Mouse (Mus musculus): ENCODE measurements around the gene Pdcd1lg2. TPM values are rescaled to one million over a fixed set of nuclear protein-coding genes. Genes with fewer than 3 reads are reported as not detected.
A peak's percentile ranks its signal among the peaks of the same experiment; 100 is the strongest.

Gene Pdcd1lg2
- total and polyA plus RNA-seq, 2 experiments: 0.11 to 0.18 TPM

DNA sequence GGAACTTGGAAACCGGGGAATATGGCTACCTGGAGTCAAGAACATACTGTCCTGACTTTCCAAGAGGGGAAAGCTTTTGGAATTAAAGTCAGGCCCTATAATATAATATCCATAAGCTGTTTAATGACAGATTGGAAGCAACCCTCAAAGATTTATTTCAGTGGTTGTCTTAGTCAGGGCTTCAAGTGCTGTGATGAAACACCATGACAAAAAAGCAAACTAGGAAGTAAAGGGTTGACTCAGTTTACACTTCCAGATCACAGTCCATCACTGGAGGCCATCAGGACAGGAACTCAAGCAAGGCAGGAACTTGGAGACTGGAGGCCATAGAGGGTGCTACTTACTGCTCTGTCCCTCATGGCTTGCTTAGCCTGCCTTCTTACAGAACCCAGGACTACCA lies 27.1 kb downstream of the Pdcd1lg2 start:
- Histone ChIP-seq H3K79me2 (ENCODE audit: control insufficient read depth, insufficient read depth, low read length) (no peaks in the 10 kb centered on the region), H3K4me3 (ENCODE audit: insufficient read depth, low read depth, low read length) (no peak overlapping the region), H3K9ac (ENCODE audit: low read depth, low read length) (no peak overlapping the region), H3K27me3 (ENCODE audit: control insufficient read depth, insufficient read depth, low read length) (no peaks in the 10 kb centered on the region), H3K27ac (replicated peaks; ENCODE audit: insufficient read depth, low read depth, low read length) (no peak overlapping the region), H3K36me3 (ENCODE audit: control insufficient read depth, insufficient read depth, low read length) (no peaks in the 10 kb centered on the region), H3K4me1 (ENCODE audit: control insufficient read depth, insufficient read depth, low read length) (no peaks in the 10 kb centered on the region)
- no peak for DNase-seq (ENCODE audit: extremely low read depth, low read depth, low spot score)
- 89% methylated on average over 1 of the region's 1 CpGs for WGBS
- no peak for TF ChIP-seq CTCF (IDR thresholded peaks at IDR 0.05; ENCODE audit: low read depth, low read length)
- no peak for TF ChIP-seq POLR2A (IDR thresholded peaks at IDR 0.05; ENCODE audit: extremely low read depth, insufficient read depth, low read length)

DNA sequence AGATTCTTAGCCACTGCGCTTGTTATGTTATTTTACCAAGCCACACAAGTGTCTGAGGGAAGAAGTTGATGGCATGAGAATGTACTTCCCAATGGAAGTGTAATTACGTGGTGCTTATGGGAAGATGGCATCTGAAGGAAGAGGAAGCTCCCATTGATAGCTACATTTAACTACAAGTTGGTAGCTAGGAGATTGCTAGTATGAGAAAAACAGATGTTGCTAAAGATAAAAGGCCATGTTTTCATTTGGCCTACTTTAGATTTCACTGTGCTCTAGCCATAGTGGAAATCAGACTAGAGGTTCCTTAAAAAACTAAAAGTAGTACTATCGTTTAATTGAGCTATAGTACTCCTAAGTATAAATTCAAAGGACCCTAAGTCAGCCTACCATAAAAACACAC lies 28.5 kb downstream of the Pdcd1lg2 start:
- DNase-seq (ENCODE audit: extremely low read depth, low read depth, low spot score): no peak
- H3K79me2 ChIP-seq (ENCODE audit: control insufficient read depth, insufficient read depth, low read length): no peaks in the 10 kb centered on the region
- no peaks in the 10 kb centered on the region for H3K4me1 ChIP-seq (ENCODE audit: control insufficient read depth, insufficient read depth, low read length)
- WGBS: 88% methylated on average over 3 of the region's 3 CpGs
- no peak overlapping the region for H3K27ac ChIP-seq (replicated peaks; ENCODE audit: insufficient read depth, low read depth, low read length)
- H3K9ac ChIP-seq (ENCODE audit: low read depth, low read length): no peak overlapping the region
- no peaks in the 10 kb centered on the region for H3K36me3 ChIP-seq (ENCODE audit: control insufficient read depth, insufficient read depth, low read length)
- TF ChIP-seq CTCF (IDR thresholded peaks at IDR 0.05; ENCODE audit: low read depth, low read length) (no peak), POLR2A (IDR thresholded peaks at IDR 0.05; ENCODE audit: extremely low read depth, insufficient read depth, low read length) (no peak)
- no peaks in the 10 kb centered on the region for H3K27me3 ChIP-seq (ENCODE audit: control insufficient read depth, insufficient read depth, low read length)
- no peak overlapping the region for H3K4me3 ChIP-seq (ENCODE audit: insufficient read depth, low read depth, low read length)

DNA sequence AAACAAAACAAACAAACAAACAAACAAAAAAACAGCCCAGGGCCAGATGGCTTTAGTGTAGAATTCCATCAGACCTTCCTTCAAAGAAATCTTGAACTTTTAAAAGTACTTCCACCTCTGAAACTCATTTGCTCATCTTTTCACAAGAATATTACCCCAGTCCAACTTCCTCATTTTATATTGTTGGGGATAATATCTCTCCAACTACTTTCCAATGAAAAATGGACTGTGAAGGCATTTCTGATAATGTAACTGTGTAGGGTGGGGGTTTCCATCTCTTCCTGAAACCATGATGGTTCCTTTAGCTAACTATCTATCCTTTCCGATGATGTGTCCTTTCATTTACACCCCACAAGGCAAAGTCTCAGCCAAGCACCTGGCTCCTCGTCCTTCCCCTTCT lies 31.8 kb downstream of the Pdcd1lg2 start:
- no peak for TF ChIP-seq CTCF (IDR thresholded peaks at IDR 0.05; ENCODE audit: low read depth, low read length)
- TF ChIP-seq POLR2A (IDR thresholded peaks at IDR 0.05; ENCODE audit: extremely low read depth, insufficient read depth, low read length): no peak

DNA sequence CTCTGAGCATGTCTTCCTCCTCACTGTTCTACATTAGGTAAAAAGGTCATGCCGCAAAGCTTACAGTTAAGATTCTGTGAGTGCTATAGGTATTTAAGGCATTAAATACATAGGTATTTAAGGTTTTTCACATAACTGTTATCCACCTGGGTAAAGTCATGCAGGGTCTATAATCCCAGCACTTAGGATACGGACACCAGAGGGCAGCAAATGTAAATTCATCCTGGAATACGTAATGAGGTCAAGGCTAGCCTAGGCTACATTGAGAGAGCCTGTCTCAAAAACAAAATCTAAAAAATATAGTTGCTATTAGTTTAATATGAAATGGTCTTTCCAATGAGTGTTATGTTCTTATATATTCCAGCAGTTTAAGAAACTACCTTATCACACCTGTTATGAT lies 33.6 kb downstream of the Pdcd1lg2 start:
- 94% methylated on average over 3 of the region's 3 CpGs for WGBS
- Histone ChIP-seq H3K9ac (ENCODE audit: low read depth, low read length) (no peak overlapping the region), H3K27me3 (ENCODE audit: control insufficient read depth, insufficient read depth, low read length) (no peaks in the 10 kb centered on the region), H3K79me2 (ENCODE audit: control insufficient read depth, insufficient read depth, low read length) (no peaks in the 10 kb centered on the region), H3K27ac (replicated peaks; ENCODE audit: insufficient read depth, low read depth, low read length) (no peak overlapping the region), H3K4me1 (ENCODE audit: control insufficient read depth, insufficient read depth, low read length) (no peaks in the 10 kb centered on the region), H3K4me3 (ENCODE audit: insufficient read depth, low read depth, low read length) (no peak overlapping the region), H3K36me3 (ENCODE audit: control insufficient read depth, insufficient read depth, low read length) (no peaks in the 10 kb centered on the region)
- peak; percentile 27 for DNase-seq (ENCODE audit: extremely low read depth, low read depth, low spot score)
- TF ChIP-seq POLR2A (IDR thresholded peaks at IDR 0.05; ENCODE audit: extremely low read depth, insufficient read depth, low read length) (no peak), CTCF (IDR thresholded peaks at IDR 0.05; ENCODE audit: low read depth, low read length) (0 out of 2 replicates have a peak, but pooled peaks have one; percentile 6)

More for the DNA sequence above, 31.8 kb downstream of the Pdcd1lg2 start:
- Histone ChIP-seq H3K4me3 (ENCODE audit: insufficient read depth, low read depth, low read length) (no peak overlapping the region), H3K27ac (replicated peaks; ENCODE audit: insufficient read depth, low read depth, low read length) (no peak overlapping the region), H3K4me1 (ENCODE audit: control insufficient read depth, insufficient read depth, low read length) (no peaks in the 10 kb centered on the region), H3K9ac (ENCODE audit: low read depth, low read length) (no peak overlapping the region), H3K36me3 (ENCODE audit: control insufficient read depth, insufficient read depth, low read length) (no peaks in the 10 kb centered on the region), H3K27me3 (ENCODE audit: control insufficient read depth, insufficient read depth, low read length) (no peaks in the 10 kb centered on the region), H3K79me2 (ENCODE audit: control insufficient read depth, insufficient read depth, low read length) (no peaks in the 10 kb centered on the region)
- WGBS: 88% methylated on average over 2 of the region's 2 CpGs
- DNase-seq (ENCODE audit: extremely low read depth, low read depth, low spot score): no peak

DNA sequence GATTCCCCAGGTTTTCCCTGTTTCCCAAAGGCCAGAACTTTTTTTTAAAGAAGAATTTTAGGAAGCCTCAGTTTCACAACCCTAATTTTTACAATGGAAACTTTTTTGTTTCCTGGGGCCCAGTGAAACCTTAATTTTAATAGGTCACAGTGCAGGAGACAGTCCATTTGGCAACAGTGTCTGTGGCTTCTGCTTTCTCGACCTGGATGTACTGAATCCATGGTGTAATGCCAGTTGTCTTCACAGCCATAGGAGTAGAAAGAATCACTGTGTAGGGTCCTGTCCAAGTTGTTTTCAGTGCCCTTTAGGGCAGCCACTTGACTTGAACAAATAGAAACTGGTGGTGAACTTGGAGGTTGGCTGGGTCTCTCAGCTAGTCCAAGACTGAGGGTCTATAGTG lies 37.7 kb downstream of the Pdcd1lg2 start:
- H3K4me1 ChIP-seq (ENCODE audit: control insufficient read depth, insufficient read depth, low read length): no peaks in the 10 kb centered on the region
- no peaks in the 10 kb centered on the region for H3K79me2 ChIP-seq (ENCODE audit: control insufficient read depth, insufficient read depth, low read length)
- H3K4me3 ChIP-seq (ENCODE audit: insufficient read depth, low read depth, low read length): no peak overlapping the region
- no peak overlapping the region for H3K27ac ChIP-seq (replicated peaks; ENCODE audit: insufficient read depth, low read depth, low read length)
- no peaks in the 10 kb centered on the region for H3K27me3 ChIP-seq (ENCODE audit: control insufficient read depth, insufficient read depth, low read length)
- WGBS: 25% methylated on average over 1 of the region's 1 CpGs
- H3K9ac ChIP-seq (ENCODE audit: low read depth, low read length): no peak overlapping the region
- no peak for TF ChIP-seq POLR2A (IDR thresholded peaks at IDR 0.05; ENCODE audit: extremely low read depth, insufficient read depth, low read length)
- no peak for TF ChIP-seq CTCF (IDR thresholded peaks at IDR 0.05; ENCODE audit: low read depth, low read length)
- H3K36me3 ChIP-seq (ENCODE audit: control insufficient read depth, insufficient read depth, low read length): no peaks in the 10 kb centered on the region
- peak; percentile 39 for DNase-seq (ENCODE audit: extremely low read depth, low read depth, low spot score)

DNA sequence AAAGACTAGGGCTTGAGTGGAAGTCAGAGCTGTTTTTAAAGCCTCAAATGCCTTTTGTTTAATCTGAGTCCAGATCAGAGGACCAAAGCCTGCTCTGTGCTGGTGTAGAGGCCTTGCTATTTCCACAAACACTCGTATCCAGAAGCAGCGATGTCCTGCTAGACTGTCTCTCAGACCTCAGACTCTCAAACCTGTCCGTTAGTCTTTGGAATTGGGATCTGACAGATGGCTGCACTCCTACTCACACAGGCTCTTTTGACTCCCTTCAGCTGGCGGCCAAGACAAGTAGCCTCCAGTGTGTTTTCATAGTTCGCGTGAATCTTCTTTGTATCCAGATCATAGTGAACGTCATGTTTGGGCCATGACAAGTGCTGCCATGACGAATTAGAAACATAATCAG lies 39.7 kb downstream of the Pdcd1lg2 start:
- H3K27ac ChIP-seq (replicated peaks; ENCODE audit: insufficient read depth, low read depth, low read length): no peak overlapping the region
- no peak for TF ChIP-seq CTCF (IDR thresholded peaks at IDR 0.05; ENCODE audit: low read depth, low read length)
- no peak for TF ChIP-seq POLR2A (IDR thresholded peaks at IDR 0.05; ENCODE audit: extremely low read depth, insufficient read depth, low read length)
- WGBS: 93% methylated on average over 8 of the region's 8 CpGs
- H3K36me3 ChIP-seq (ENCODE audit: control insufficient read depth, insufficient read depth, low read length): no peaks in the 10 kb centered on the region
- H3K4me1 ChIP-seq (ENCODE audit: control insufficient read depth, insufficient read depth, low read length): no peaks in the 10 kb centered on the region
- no peaks in the 10 kb centered on the region for H3K79me2 ChIP-seq (ENCODE audit: control insufficient read depth, insufficient read depth, low read length)
- H3K4me3 ChIP-seq (ENCODE audit: insufficient read depth, low read depth, low read length): no peak overlapping the region
- DNase-seq (ENCODE audit: extremely low read depth, low read depth, low spot score): no peak
- H3K27me3 ChIP-seq (ENCODE audit: control insufficient read depth, insufficient read depth, low read length): no peaks in the 10 kb centered on the region
- no peak overlapping the region for H3K9ac ChIP-seq (ENCODE audit: low read depth, low read length)
